Mouse (Mus musculus): ENCODE results near the gene Prl3d1.
"Not testable (repeated sequence)": the region's sequence is repeated elsewhere in the genome, so short reads cannot be mapped to it uniquely, and the experiment has no call there.

Gene Prl3d1

GRCm38 (mm10) chr13:27093890-27094289 lies at the start of gene Prl3d1:
Gene Prl3d1 (plus strand): TSS chr13:27094190.
- DNase-seq, result not testable (repeated sequence)

- DNase-seq, result no peak
Measured at GRCm38 (mm10) chr13:27057270-27057669, 36.7 kb upstream of the Prl3d1 start, which contains the start of gene Prl. Gene Prl (plus strand): TSS chr13:27057570.

- DNase-seq, result no peak
Measured at GRCm38 (mm10) chr13:27059177-27059576, 34.8 kb upstream of the Prl3d1 start.

- DNase-seq, result not testable (repeated sequence)
Measured at GRCm38 (mm10) chr13:27121398-27121797, 27.4 kb downstream of the Prl3d1 start, which contains the start of gene Prl3d2. Gene Prl3d2 (plus strand): TSS chr13:27121698.

- DNase-seq, result no peak
Measured at GRCm38 (mm10) chr13:27148264-27148663, 54.3 kb downstream of the Prl3d1 start.

Measured in lung, postnatal 14 days (tissue).